Mouse (Mus musculus): ENCODE data around the gene Ddx39b.

Ddx39b gene

GRCm38 (mm10) chr17:35242015-35242941 is 732 bp downstream of the Ddx39b start:
- DNase-seq (ENCODE audit: extremely low read depth, low read depth) = peak; percentile 71

- no peak for DNase-seq (ENCODE audit: extremely low read depth, low read depth)
Observed at GRCm38 (mm10) chr17:35243086-35243485, 1.5 kb downstream of the Ddx39b start.

GRCm38 (mm10) chr17:35244999-35245398 is 3.5 kb downstream of the Ddx39b start:
- DNase-seq (ENCODE audit: extremely low read depth, low read depth) = no peak

GRCm38 (mm10) chr17:35245731-35246623 is 4.4 kb downstream of the Ddx39b start:
- DNase-seq (ENCODE audit: extremely low read depth, low read depth) = no peak

GRCm38 (mm10) chr17:35247144-35247543 is 5.6 kb downstream of the Ddx39b start:
- DNase-seq (ENCODE audit: extremely low read depth, low read depth) = no peak

- no peak for DNase-seq (ENCODE audit: extremely low read depth, low read depth)
Observed at GRCm38 (mm10) chr17:35248986-35249385, 7.4 kb downstream of the Ddx39b start.

- no peak for DNase-seq (ENCODE audit: extremely low read depth, low read depth)
Observed at GRCm38 (mm10) chr17:35249451-35250197, 8.1 kb downstream of the Ddx39b start.

- no peak for DNase-seq (ENCODE audit: extremely low read depth, low read depth)
Observed at GRCm38 (mm10) chr17:35250348-35251120, 9.0 kb downstream of the Ddx39b start.

GRCm38 (mm10) chr17:35251162-35251719 is 9.7 kb downstream of the Ddx39b start:
- DNase-seq (ENCODE audit: extremely low read depth, low read depth) = no peak

GRCm38 (mm10) chr17:35251981-35252380 is 10.4 kb downstream of the Ddx39b start:
- no peak for DNase-seq (ENCODE audit: extremely low read depth, low read depth)

- no peak for DNase-seq (ENCODE audit: extremely low read depth, low read depth)
Observed at GRCm38 (mm10) chr17:35252619-35253292, 11.2 kb downstream of the Ddx39b start.

GRCm38 (mm10) chr17:35253293-35254093 is 11.9 kb downstream of the Ddx39b start:
- no peak for DNase-seq (ENCODE audit: extremely low read depth, low read depth)

- DNase-seq (ENCODE audit: extremely low read depth, low read depth) = no peak
Observed at GRCm38 (mm10) chr17:35254241-35255098, 12.9 kb downstream of the Ddx39b start.

GRCm38 (mm10) chr17:35255301-35255700 is 13.8 kb downstream of the Ddx39b start:
- DNase-seq (ENCODE audit: extremely low read depth, low read depth) = no peak

- DNase-seq (ENCODE audit: extremely low read depth, low read depth) = no peak
Observed at GRCm38 (mm10) chr17:35255704-35256103, 14.2 kb downstream of the Ddx39b start.

GRCm38 (mm10) chr17:35257378-35257777 is 15.8 kb downstream of the Ddx39b start:
- no peak for DNase-seq (ENCODE audit: extremely low read depth, low read depth)

- DNase-seq (ENCODE audit: extremely low read depth, low read depth) = peak; percentile 99
Observed at GRCm38 (mm10) chr17:35257824-35258491, 16.4 kb downstream of the Ddx39b start.
